Mouse (Mus musculus) Muller cell, postnatal 12 days (primary cell): ENCODE measurements around the gene Spata6.
A peak's percentile ranks its signal among the peaks of the same experiment; 100 is the strongest.

ENCODE experiments used
- DNase-seq: peaks from one replicate; pipeline ENCODE4 v3.0.0-alpha.2; 2015; ENCODE audit errors: inconsistent ontology term

Spata6 gene

GRCm38 (mm10) chr4:111719776-111720661 is at the start of gene Spata6:
Gene Spata6 (plus strand): TSS chr4:111719984.
- DNase-seq, result peak; percentile 98

GRCm38 (mm10) chr4:111670566-111671421 is 49.0 kb upstream of the Spata6 start:
- no peak for DNase-seq

- DNase-seq, result no peak
Measured at GRCm38 (mm10) chr4:111671440-111671839, 48.3 kb upstream of the Spata6 start.

- DNase-seq, result no peak
Measured at GRCm38 (mm10) chr4:111673904-111674303, 45.9 kb upstream of the Spata6 start.

GRCm38 (mm10) chr4:111681926-111682325 is 37.9 kb upstream of the Spata6 start:
- DNase-seq, result peak; percentile 64

GRCm38 (mm10) chr4:111682793-111683192 is 37.0 kb upstream of the Spata6 start:
- DNase-seq, result no peak

GRCm38 (mm10) chr4:111683843-111684242 is 35.9 kb upstream of the Spata6 start:
- DNase-seq, result no peak

- DNase-seq, result no peak
Measured at GRCm38 (mm10) chr4:111685951-111686350, 33.8 kb upstream of the Spata6 start.

- peak; percentile 47 for DNase-seq
Measured at GRCm38 (mm10) chr4:111686951-111687350, 32.8 kb upstream of the Spata6 start.

- DNase-seq, result peak; percentile 69
Measured at GRCm38 (mm10) chr4:111687613-111688012, 32.2 kb upstream of the Spata6 start.

- DNase-seq, result peak; percentile 70
Measured at GRCm38 (mm10) chr4:111691057-111691543, 28.7 kb upstream of the Spata6 start.

GRCm38 (mm10) chr4:111701381-111701780 is 18.4 kb upstream of the Spata6 start:
- DNase-seq, result no peak

GRCm38 (mm10) chr4:111704126-111704525 is 15.7 kb upstream of the Spata6 start:
- no peak for DNase-seq

GRCm38 (mm10) chr4:111704975-111705374 is 14.8 kb upstream of the Spata6 start:
- DNase-seq, result no peak

- DNase-seq, result no peak
Measured at GRCm38 (mm10) chr4:111719296-111719695, 488 bp upstream of the Spata6 start.

- no peak for DNase-seq
Measured at GRCm38 (mm10) chr4:111720662-111721003, 849 bp downstream of the Spata6 start.

GRCm38 (mm10) chr4:111721121-111721840 is 1.5 kb downstream of the Spata6 start:
- peak; percentile 43 for DNase-seq

- no peak for DNase-seq
Measured at GRCm38 (mm10) chr4:111737551-111737950, 17.8 kb downstream of the Spata6 start.

- no peak for DNase-seq
Measured at GRCm38 (mm10) chr4:111780533-111780932, 60.7 kb downstream of the Spata6 start.

GRCm38 (mm10) chr4:111799892-111800291 is 80.1 kb downstream of the Spata6 start:
- no peak for DNase-seq

- DNase-seq, result no peak
Measured at GRCm38 (mm10) chr4:111803164-111803563, 83.4 kb downstream of the Spata6 start.

- no peak for DNase-seq
Measured at GRCm38 (mm10) chr4:111817478-111817877, 97.7 kb downstream of the Spata6 start.
